Mouse (Mus musculus) liver, postnatal 0 days (tissue): ENCODE results near the gene Arhgap22.

ENCODE experiments used
- CTCF ChIP-seq: sonication (generic); IDR thresholded peaks from 2 replicates; pipeline ENCODE4 v1.5.1; 2016; ENCODE audit warnings: antibody characterized with exemption, low read depth
- EP300 ChIP-seq: IDR thresholded peaks from 2 replicates; pipeline ENCODE4 v1.6.1; 2016; ENCODE audit warnings: antibody characterized with exemption, low read depth, mild to moderate bottlenecking

DNA sequence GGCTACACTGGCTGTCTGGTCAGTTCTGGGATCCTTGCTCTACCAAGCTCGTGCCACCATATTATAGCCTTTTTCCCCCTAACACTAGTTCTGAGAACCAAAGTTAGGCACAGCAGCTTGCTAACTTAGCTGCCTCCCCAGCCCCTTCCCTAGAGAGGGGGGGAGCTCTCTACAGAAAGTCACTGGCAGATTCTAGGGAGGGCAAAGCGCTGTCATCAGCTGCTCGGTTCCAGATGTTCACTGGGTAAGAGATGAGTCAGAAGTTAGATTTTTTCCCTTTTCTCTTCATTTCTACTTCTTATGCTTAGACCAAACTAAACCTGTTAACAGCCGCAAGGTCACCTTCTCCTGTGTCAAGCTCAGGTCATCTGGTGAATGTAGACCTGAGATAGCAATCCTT is 16.8 kb downstream of the Arhgap22 start:
- no peak for TF ChIP-seq CTCF
- no peak for TF ChIP-seq EP300
